Mouse (Mus musculus): Measurements from ENCODE around the gene Amigo3.

GRCm38 (mm10) chr9:108051931-108052220 lies 1.1 kb upstream of the Amigo3 start:
- TF ChIP-seq CTCF (IDR thresholded peaks at IDR 0.05; ENCODE audit: low read depth, low read length) (no peak), GATA1 (IDR thresholded peaks at IDR 0.05; ENCODE audit: borderline replicate concordance, low read length) (no peak)

Measured in G1E (cell line).